ENCODE assay signal across 9 mouse cellular contexts in genomic region chr13:60417436-60418158, GRCm38 (mm10).
DNase-seq lines count a peak whose midpoint lies in the region; ATAC-seq and TF ChIP-seq lines count a peak whose summit lies in the region.
"Had no signal": no experiment of that assay in that cellular context is flagged by ENCODE, and none has a peak within 500 bp of the region (broad histone marks: within the 10 kb centered on the region; RNA-seq: fewer than 3 reads in every experiment).

No protein-coding gene starts in this region.

- H3K9me3 ChIP-seq in forebrain, postnatal 0 days (ENCODE audit: low read length), result no peaks in the 10 kb centered on the region
- H3K9me3 ChIP-seq in forebrain, embryonic 15.5 days, result no peaks in the 10 kb centered on the region
- no peaks in the 10 kb centered on the region for H3K9me3 ChIP-seq in limb, embryonic 12.5 days
- H3K9me3 ChIP-seq: liver, embryonic 15.5 days had no signal

- WGBS in forebrain, postnatal 0 days, result 79% methylated on average over 14 of the region's 14 CpGs
- whole genome bisulfite sequencing in forebrain, embryonic 15.5 days, result 78% methylated on average over 14 of the region's 14 CpGs
- WGBS in limb, embryonic 12.5 days, result 52% methylated on average over 14 of the region's 14 CpGs

- H3K4me3 ChIP-seq in forebrain, postnatal 0 days (ENCODE audit: low read depth, low read length), result no peak overlapping the region
- no peak overlapping the region for H3K4me3 ChIP-seq in forebrain, embryonic 15.5 days
- no peak overlapping the region for H3K4me3 ChIP-seq in limb, embryonic 12.5 days (replicated peaks)
- H3K4me3 ChIP-seq: liver, embryonic 15.5 days had no signal

- no peaks in the 10 kb centered on the region for H3K27me3 ChIP-seq in forebrain, postnatal 0 days (ENCODE audit: insufficient read depth, low read length)
- no peaks in the 10 kb centered on the region for H3K27me3 ChIP-seq in forebrain, embryonic 15.5 days
- H3K27me3 ChIP-seq in limb, embryonic 12.5 days, result no peaks in the 10 kb centered on the region
- H3K27me3 ChIP-seq: liver, embryonic 15.5 days had no signal

- no peak overlapping the region for H3K4me2 ChIP-seq in forebrain, postnatal 0 days (ENCODE audit: low read depth)
- no peak overlapping the region for H3K4me2 ChIP-seq in forebrain, embryonic 15.5 days (replicated peaks)
- no peak overlapping the region for H3K4me2 ChIP-seq in limb, embryonic 12.5 days
- H3K4me2 ChIP-seq: liver, embryonic 15.5 days had no signal

- H3K9ac ChIP-seq in forebrain, postnatal 0 days, result no peak overlapping the region
- H3K9ac ChIP-seq in forebrain, embryonic 15.5 days (replicated peaks), result no peak overlapping the region
- H3K9ac ChIP-seq in limb, embryonic 12.5 days (replicated peaks), result no peak overlapping the region
- H3K9ac ChIP-seq: liver, embryonic 15.5 days had no signal

- DNase-seq in forebrain, postnatal 0 days, result no peak
- peak; percentile 72 for DNase-seq in adrenal gland, postnatal 10 days
- DNase-seq in heart, adult 8-10 months (ENCODE audit: low spot score), result peak; percentile 78
- DNase-seq in left cerebral cortex, adult 8-10 months (ENCODE audit: low spot score in 2 of 2), result no peak
- no peak for DNase-seq in left cerebral cortex, adult 11 months (ENCODE audit: low spot score)
- no peak for DNase-seq in layer of hippocampus, adult 9-10 months (ENCODE audit: low spot score)

- TF ChIP-seq CTCF in forebrain, postnatal 0 days (IDR thresholded peaks at IDR 0.05; ENCODE audit: low read depth), result no peak

- ATAC-seq in forebrain, postnatal 0 days, result 0 out of 2 replicates have a peak, but pooled peaks have one; percentile 20
- ATAC-seq in forebrain, embryonic 15.5 days (replicated peaks), result no peak
- peak; percentile 61; the same call in 1 of the 2 replicates for ATAC-seq in limb, embryonic 12.5 days (ENCODE audit: insufficient number of reproducible peaks, insufficient read depth, low FRiP score, low TSS enrichment, low read depth)

- H3K4me1 ChIP-seq in forebrain, postnatal 0 days (ENCODE audit: insufficient read depth), result no peaks in the 10 kb centered on the region
- H3K4me1 ChIP-seq in forebrain, embryonic 15.5 days, result no peaks in the 10 kb centered on the region
- peaks cover 14% of the 10 kb centered on the region for H3K4me1 ChIP-seq in limb, embryonic 12.5 days (replicated peaks)
- H3K4me1 ChIP-seq: liver, embryonic 15.5 days had no signal

- H3K27ac ChIP-seq in forebrain, postnatal 0 days (ENCODE audit: low read depth, low read length), result no peak overlapping the region
- no peak overlapping the region for H3K27ac ChIP-seq in forebrain, embryonic 15.5 days (replicated peaks)
- H3K27ac ChIP-seq in limb, embryonic 12.5 days, result peak overlapping the region; percentile 68
- H3K27ac ChIP-seq: liver, embryonic 15.5 days had no signal

- no peaks in the 10 kb centered on the region for H3K36me3 ChIP-seq in forebrain, postnatal 0 days (ENCODE audit: insufficient read depth)
- H3K36me3 ChIP-seq in forebrain, embryonic 15.5 days, result no peaks in the 10 kb centered on the region
- no peaks in the 10 kb centered on the region for H3K36me3 ChIP-seq in limb, embryonic 12.5 days
- H3K36me3 ChIP-seq: liver, embryonic 15.5 days had no signal

Comparison
In these comparisons a context has a peak if more than half of its experiments do, and no peak if none do; other contexts are left out.
1. DNase-seq: peak in adrenal gland, postnatal 10 days (single experiment) and heart, adult 8-10 months (single experiment); none in forebrain, postnatal 0 days (single experiment), left cerebral cortex, adult 8-10 months (0 of 2), left cerebral cortex, adult 11 months (single experiment) and layer of hippocampus, adult 9-10 months (single experiment).